Mouse (Mus musculus): ENCODE results near the gene Tut4.

Tut4 gene

DNA sequence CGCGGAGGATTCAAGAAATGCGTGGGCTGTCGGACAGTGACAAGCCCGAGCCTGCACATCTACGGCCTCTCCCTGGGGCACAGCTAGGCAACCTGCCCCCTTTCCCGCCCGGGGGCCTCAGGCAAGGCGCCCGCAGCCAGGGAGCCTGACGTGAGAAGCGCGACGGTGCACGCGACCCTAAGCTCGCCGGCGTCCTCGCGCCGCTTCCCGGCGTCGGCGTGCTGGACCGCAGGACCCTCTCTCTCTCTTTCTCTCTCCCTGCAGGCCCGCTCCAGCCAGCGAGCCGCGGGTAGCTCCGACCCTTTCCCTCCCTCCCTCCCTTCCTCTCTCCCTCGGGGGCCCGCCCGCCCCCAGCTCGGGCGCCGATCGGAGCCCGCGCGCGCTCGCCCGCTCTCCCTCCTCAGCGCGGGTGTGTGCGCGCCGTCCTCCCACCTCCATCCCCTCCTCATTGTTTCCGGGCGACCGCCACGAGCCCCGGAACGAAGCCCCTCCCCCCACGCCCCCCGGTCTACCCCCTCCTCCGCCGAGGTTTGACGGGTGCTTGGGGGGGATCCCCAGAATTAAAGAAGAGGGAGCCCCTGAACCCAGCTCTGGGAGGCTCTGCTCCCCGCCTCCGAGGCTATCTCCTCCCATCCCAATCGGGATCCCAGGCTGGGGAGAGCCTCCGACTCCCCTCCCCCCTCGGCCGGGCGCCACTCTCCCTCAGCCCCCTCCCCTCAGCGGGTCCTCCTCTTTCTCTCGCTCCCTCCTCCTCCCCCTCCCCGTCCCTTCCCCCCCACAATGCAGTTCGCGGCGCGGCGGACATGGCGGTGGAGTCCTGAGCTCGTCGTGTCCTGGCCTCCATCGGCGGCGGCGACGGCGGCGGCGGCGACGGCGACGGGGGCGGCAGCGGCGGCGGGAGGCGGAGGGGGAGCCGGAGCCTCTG is at the start of gene Tut4:
TSS of gene Tut4 (plus strand) at position 196 of the 925 bp plus-strand sequence.
- in situ Hi-C loops (cut with MboI) = loop anchor here (10.0 kb wide), 1 partner anchor 115 kb away; no protein-coding TSS in a partner anchor

- in situ Hi-C loops (cut with MboI) = no loop called here
These were observed 34.6 kb upstream of the Tut4 start for GRCm38 (mm10) chr4:108424587-108424986.

DNA sequence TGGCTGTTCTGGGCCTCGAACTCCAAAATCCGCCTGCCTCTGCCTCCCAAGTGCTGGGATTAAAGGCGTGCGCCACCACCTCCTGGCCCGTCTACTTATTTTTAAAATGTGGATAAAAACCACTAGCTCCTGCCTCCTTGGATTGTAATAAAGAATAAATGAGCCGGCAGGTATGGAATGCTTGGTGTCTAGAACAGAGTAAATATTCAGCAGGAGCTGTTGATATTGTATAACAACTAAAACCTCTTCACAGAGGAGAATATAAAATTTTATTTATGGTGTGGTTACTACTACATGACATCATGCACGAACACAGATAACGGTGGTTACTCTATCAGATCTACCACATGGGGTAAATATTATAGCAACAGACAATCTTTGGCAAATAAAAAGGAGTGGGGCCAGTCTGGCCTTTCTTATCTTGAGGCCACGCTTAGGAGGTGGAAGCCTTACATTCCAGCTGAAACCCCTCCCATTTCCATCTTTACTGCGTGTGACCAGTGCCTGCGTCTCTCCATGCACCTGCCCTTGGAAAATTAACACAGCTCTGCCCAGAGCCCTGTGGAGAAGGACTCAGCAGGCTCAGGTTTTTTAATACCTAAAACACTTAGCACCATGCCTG is 31.4 kb upstream of the Tut4 start:
- in situ Hi-C loops (cut with MboI) = no loop called here

DNA sequence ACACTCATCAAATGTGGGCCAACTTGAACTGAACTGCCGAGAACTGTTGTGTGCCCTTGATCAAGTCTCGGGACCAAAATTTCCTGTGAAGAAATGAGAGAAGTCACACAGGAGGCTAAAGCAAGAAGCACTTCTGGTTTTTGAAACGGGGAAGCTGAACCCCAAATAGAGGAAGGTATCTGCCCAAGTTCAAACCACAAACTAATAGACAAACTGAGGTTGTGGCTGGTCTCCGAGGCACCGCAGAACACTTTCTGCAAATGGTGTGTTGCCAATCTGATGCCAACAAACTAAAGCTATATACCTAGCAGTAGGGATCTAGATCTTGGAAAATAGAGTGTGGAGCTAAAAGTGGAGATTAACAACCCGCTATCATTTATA is 30.9 kb upstream of the Tut4 start:
- in situ Hi-C loops (cut with MboI) = no loop called here

- in situ Hi-C loops (cut with MboI) = no loop called here
These were observed 28.3 kb upstream of the Tut4 start for GRCm38 (mm10) chr4:108430656-108431560.

GRCm38 (mm10) chr4:108431561-108431936 is 27.7 kb upstream of the Tut4 start:
- in situ Hi-C loops (cut with MboI) = no loop called here

GRCm38 (mm10) chr4:108433341-108433740 is 25.9 kb upstream of the Tut4 start:
- in situ Hi-C loops (cut with MboI) = no loop called here

- in situ Hi-C loops (cut with MboI) = no loop called here
These were observed 25.0 kb upstream of the Tut4 start for GRCm38 (mm10) chr4:108434221-108434620.

GRCm38 (mm10) chr4:108434781-108435180 is 24.4 kb upstream of the Tut4 start:
- in situ Hi-C loops (cut with MboI) = no loop called here

- in situ Hi-C loops (cut with MboI) = no loop called here
These were observed 23.6 kb upstream of the Tut4 start for GRCm38 (mm10) chr4:108435646-108436045.

- in situ Hi-C loops (cut with MboI) = no loop called here
These were observed 23.0 kb upstream of the Tut4 start for GRCm38 (mm10) chr4:108436225-108436624.

- in situ Hi-C loops (cut with MboI) = no loop called here
These were observed 21.0 kb upstream of the Tut4 start for GRCm38 (mm10) chr4:108438082-108438840.

GRCm38 (mm10) chr4:108448091-108448490 is 11.1 kb upstream of the Tut4 start:
- in situ Hi-C loops (cut with MboI) = no loop called here

GRCm38 (mm10) chr4:108456028-108456427 is 3.2 kb upstream of the Tut4 start:
- in situ Hi-C loops (cut with MboI) = no loop called here

- in situ Hi-C loops (cut with MboI) = no loop called here
These were observed 955 bp upstream of the Tut4 start for GRCm38 (mm10) chr4:108458201-108458741.

GRCm38 (mm10) chr4:108460156-108460923 is 1.1 kb downstream of the Tut4 start:
- in situ Hi-C loops (cut with MboI) = loop anchor here (10.0 kb wide), 1 partner anchor 116 kb away; no protein-coding TSS in a partner anchor

GRCm38 (mm10) chr4:108461262-108461903 is 2.2 kb downstream of the Tut4 start:
- in situ Hi-C loops (cut with MboI) = loop anchor here (10.0 kb wide), 1 partner anchor 117 kb away; no protein-coding TSS in a partner anchor

DNA sequence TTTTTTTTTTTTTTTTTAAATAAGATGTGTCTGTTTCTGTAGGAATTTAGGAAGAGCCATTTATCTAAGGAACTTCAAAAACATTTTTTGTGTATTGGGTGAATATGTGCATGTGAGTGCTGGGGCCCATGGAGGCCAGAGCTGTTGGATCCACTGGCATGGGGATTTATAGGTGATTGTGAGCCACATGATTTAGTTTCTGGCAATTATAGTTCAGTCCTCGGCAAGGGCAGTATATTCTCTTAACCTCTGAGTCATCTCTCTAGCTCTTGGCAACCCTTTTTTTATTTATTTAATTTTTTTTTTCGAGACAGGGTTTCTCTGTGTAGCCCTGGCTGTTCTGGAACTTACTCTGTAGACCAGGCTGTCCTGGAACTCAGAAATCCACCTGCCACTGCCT is 14.4 kb downstream of the Tut4 start:
- in situ Hi-C loops (cut with MboI) = no loop called here

GRCm38 (mm10) chr4:108482776-108483175 is 23.6 kb downstream of the Tut4 start:
- in situ Hi-C loops (cut with MboI) = loop anchor here (10.0 kb wide), 1 partner anchor 148 kb away; no protein-coding TSS in a partner anchor
